Mouse (Mus musculus): ENCODE measurements around the gene Taar8b. TPM values are rescaled to one million over a fixed set of nuclear protein-coding genes. Genes with fewer than 3 reads are reported as not detected.

Gene Taar8b
- polyA plus RNA-seq (2012; rRNA removed), result not detected in 2 replicates

GRCm38 (mm10) chr10:24092194-24092593, at the start of gene Taar8b:
Gene Taar8b (minus strand): TSS chr10:24092294.

GRCm38 (mm10) chr10:24109434-24109833, 17.3 kb upstream of the Taar8b start, which contains the start of gene Taar9:
Gene Taar9 (minus strand): TSS chr10:24109534.

GRCm38 (mm10) chr10:24101812-24102211, 9.7 kb upstream of the Taar8b start, which contains the start of gene Taar8c:
Gene Taar8c (minus strand): TSS chr10:24101912.

GRCm38 (mm10) chr10:24076200-24076599, 15.9 kb downstream of the Taar8b start, which contains the start of gene Taar8a:
Gene Taar8a (plus strand): TSS chr10:24076500.

GRCm38 (mm10) chr10:24049210-24049609, 42.9 kb downstream of the Taar8b start, which contains the start of gene Taar7f:
Gene Taar7f (plus strand): TSS chr10:24049510.

Other genes starting within 250 kb of the Taar8b start
- 0.05 TPM in 1 of 2 replicates, not detected in the other for gene Vnn3, start 240.8 kb downstream of the Taar8b start, polyA plus RNA-seq (2012; rRNA removed)
- gene Vnn1, start 197.6 kb downstream of the Taar8b start, polyA plus RNA-seq (2012; rRNA removed), result 0.17 and 0.50 TPM in 2 replicates
- not detected in 2 replicates for gene Taar1, start 171.9 kb downstream of the Taar8b start, polyA plus RNA-seq (2012; rRNA removed)
- gene Taar2, start 153.7 kb downstream of the Taar8b start, polyA plus RNA-seq (2012; rRNA removed), result not detected in 2 replicates
- gene Taar3, start 142.7 kb downstream of the Taar8b start, polyA plus RNA-seq (2012; rRNA removed), result not detected in 2 replicates
- gene Taar4, start 131.8 kb downstream of the Taar8b start, polyA plus RNA-seq (2012; rRNA removed), result not detected in 2 replicates
- gene Taar5, start 121.6 kb downstream of the Taar8b start, polyA plus RNA-seq (2012; rRNA removed), result 0.18 and 0.93 TPM in 2 replicates
- gene Taar6, start 106.6 kb downstream of the Taar8b start, polyA plus RNA-seq (2012; rRNA removed), result not detected in 2 replicates
- not detected in 2 replicates for gene Taar7a, start 98.8 kb downstream of the Taar8b start, polyA plus RNA-seq (2012; rRNA removed)
- gene Taar7b, start 92.4 kb downstream of the Taar8b start, polyA plus RNA-seq (2012; rRNA removed), result not detected in 2 replicates
- not detected in 2 replicates for gene Taar7d, start 65.1 kb downstream of the Taar8b start, polyA plus RNA-seq (2012; rRNA removed)
- gene Taar7e, start 54.7 kb downstream of the Taar8b start, polyA plus RNA-seq (2012; rRNA removed), result not detected in 2 replicates
- not detected in 2 replicates for gene Taar7f, start 42.8 kb downstream of the Taar8b start, polyA plus RNA-seq (2012; rRNA removed)
- gene Taar8a, start 15.8 kb downstream of the Taar8b start, polyA plus RNA-seq (2012; rRNA removed), result not detected in 2 replicates
- not detected in 2 replicates for gene Taar8c, start 9.6 kb upstream of the Taar8b start, polyA plus RNA-seq (2012; rRNA removed)
- gene Taar9, start 17.2 kb upstream of the Taar8b start, polyA plus RNA-seq (2012; rRNA removed), result not detected in 2 replicates
- 160 and 189 TPM in 2 replicates for gene Stx7, start 57.0 kb upstream of the Taar8b start, polyA plus RNA-seq (2012; rRNA removed)
- 3.6 and 11.7 TPM in 2 replicates for gene Moxd1, start 131.2 kb upstream of the Taar8b start, polyA plus RNA-seq (2012; rRNA removed)

All from central nervous system, embryonic 14 days (tissue).